Mouse (Mus musculus) lung, postnatal 0 days (tissue): ENCODE data around the gene Dock7.

ENCODE experiments used
- CTCF ChIP-seq: IDR thresholded peaks from 2 replicates; pipeline ENCODE4 v1.5.1; 2016; ENCODE audit warnings: antibody characterized with exemption, mild to moderate bottlenecking
- EP300 ChIP-seq: IDR thresholded peaks from 2 replicates; pipeline ENCODE4 v1.6.1; 2016; ENCODE audit warnings: antibody characterized with exemption, mild to moderate bottlenecking, control low read depth

GRCm38 (mm10) chr4:99083862-99084261, 36.9 kb downstream of the Dock7 start:
- no peak for TF ChIP-seq CTCF
- TF ChIP-seq EP300 = no peak
